Mouse (Mus musculus) MEL (cell line): ENCODE measurements at regions not wholly inside any gene's neighbourhood (a gene's known extent, or its start where the extent isn't known, plus 50 kb on each side); places are given as distances from the start of the nearest gene placed in this dataset.

Experiments
- CTCF ChIP-seq, 3 experiments: IDR thresholded peaks in 2 of 3; conservative IDR thresholded peaks in 1 of 3; 2 replicates each; pipeline ENCODE4 v1.5.1; 2011 to 2012; ENCODE audit warnings: low read length in 3 of 3, low read depth in 2 of 3, mild to moderate bottlenecking in 2 of 3, improper control_type of control experiment in 1 of 3, inconsistent platforms in 1 of 3, mixed read lengths in 1 of 3, moderate library complexity in 1 of 3; ENCODE audit not compliant: control insufficient read depth in 1 of 3, insufficient read depth in 1 of 3, poor library complexity in 1 of 3, severe bottlenecking in 1 of 3
- E2F4 ChIP-seq: IDR thresholded peaks from 2 replicates; pipeline ENCODE4 v1.6.1; 2011; ENCODE audit warnings: low read depth, low read length, improper control_type of control experiment, borderline replicate concordance
- EP300 ChIP-seq, 2 experiments: IDR thresholded peaks; 2 replicates each; pipeline ENCODE4 v1.6.1; 2011; ENCODE audit warnings: improper control_type of control experiment in 2 of 2, low read length in 2 of 2, low read depth in 1 of 2, mild to moderate bottlenecking in 1 of 2
- GATA1 ChIP-seq: IDR thresholded peaks from 2 replicates; pipeline ENCODE4 v1.6.1; 2011; ENCODE audit warnings: low read depth, low read length, improper control_type of control experiment
- POLR2A ChIP-seq, 2 experiments: IDR thresholded peaks; 2 replicates each; pipeline ENCODE4 v1.6.1; 2011 to 2012; ENCODE audit warnings: low read length in 2 of 2, mild to moderate bottlenecking in 2 of 2, control low read depth in 1 of 2, improper control_type of control experiment in 1 of 2, low read depth in 1 of 2, moderate library complexity in 1 of 2; ENCODE audit not compliant: control insufficient read depth in 1 of 2, insufficient read depth in 1 of 2, poor library complexity in 1 of 2
- POLR2AphosphoS2 ChIP-seq: IDR thresholded peaks from 2 replicates; pipeline ENCODE4 v1.6.1; 2011; ENCODE audit warnings: low read length, improper control_type of control experiment
- RAD21 ChIP-seq: IDR thresholded peaks from 2 replicates; pipeline ENCODE4 v1.6.1; 2011; ENCODE audit warnings: mild to moderate bottlenecking, low read depth, low read length, improper control_type of control experiment
- SMC3 ChIP-seq: IDR thresholded peaks from 2 replicates; pipeline ENCODE4 v1.6.1; 2011; ENCODE audit warnings: low read depth, low read length, improper control_type of control experiment
- ZMIZ1 ChIP-seq: IDR thresholded peaks from 2 replicates; pipeline ENCODE4 v1.6.1; 2012; ENCODE audit warnings: low read depth, mild to moderate bottlenecking, inconsistent platforms, low read length, improper control_type of control experiment, moderate library complexity

GRCm38 (mm10) chr15:3205522-3205921, 62.8 kb upstream of the Selenop start:
- no peak for TF ChIP-seq CTCF (IDR thresholded peaks at IDR 0.05 in 2 of 3, conservative IDR thresholded peaks at IDR 0.05 in 1 of 3; ENCODE audit: control insufficient read depth in 1 of 3, insufficient read depth in 1 of 3, low read depth in 2 of 3, low read length in 3 of 3, poor library complexity in 1 of 3, severe bottlenecking in 1 of 3)
- TF ChIP-seq RAD21: no peak
- TF ChIP-seq POLR2AphosphoS2: no peak
- TF ChIP-seq ZMIZ1: no peak
- TF ChIP-seq POLR2A (IDR thresholded peaks at IDR 0.05; ENCODE audit: control insufficient read depth in 1 of 2, insufficient read depth in 1 of 2, low read depth in 1 of 2, low read length in 2 of 2, poor library complexity in 1 of 2): no peak
- no peak for TF ChIP-seq SMC3
- TF ChIP-seq EP300 (IDR thresholded peaks at IDR 0.05; ENCODE audit: low read depth in 1 of 2, low read length in 2 of 2): no peak
- TF ChIP-seq GATA1: no peak
- no peak for TF ChIP-seq E2F4
